Mouse (Mus musculus): ENCODE results near the gene Txn1. TPM values are rescaled to one million over a fixed set of nuclear protein-coding genes. Genes with fewer than 3 reads are reported as not detected.

The Txn1 gene
- polyA plus RNA-seq, 1 experiment from 2014 or later, result 453 TPM

GRCm38 (mm10) chr4:57930559-57931170 lies 25.5 kb downstream of the Txn1 start:
- no peaks in the 10 kb centered on the region for H3K9me3 ChIP-seq (ENCODE audit: control insufficient read depth, low read length)
- WGBS, result 82% methylated on average over 5 of the region's 5 CpGs
- no peak for DNase-seq (ENCODE audit: low spot score)
- H3K27ac ChIP-seq (replicated peaks; ENCODE audit: low read depth, low read length), result no peak overlapping the region
- ATAC-seq (ENCODE audit: insufficient number of reproducible peaks, low FRiP score, low TSS enrichment, low read depth), result no peak
- no peaks in the 10 kb centered on the region for H3K27me3 ChIP-seq (ENCODE audit: control insufficient read depth, insufficient read depth, low read length)
- H3K36me3 ChIP-seq (ENCODE audit: control insufficient read depth, insufficient read depth, low read length), result no peaks in the 10 kb centered on the region
- no peak overlapping the region for H3K4me2 ChIP-seq (ENCODE audit: low read depth, severe bottlenecking)
- no peak overlapping the region for H3K9ac ChIP-seq (ENCODE audit: low read length)
- no peaks in the 10 kb centered on the region for H3K4me1 ChIP-seq (ENCODE audit: control insufficient read depth, insufficient read depth, low read length)
- no peak overlapping the region for H3K4me3 ChIP-seq (ENCODE audit: low read depth, low read length)

GRCm38 (mm10) chr4:57927464-57928205 lies 28.6 kb downstream of the Txn1 start:
- H3K4me1 ChIP-seq (ENCODE audit: control insufficient read depth, insufficient read depth, low read length), result no peaks in the 10 kb centered on the region
- no peak overlapping the region for H3K27ac ChIP-seq (replicated peaks; ENCODE audit: low read depth, low read length)
- WGBS, result 19% methylated on average over 3 of the region's 3 CpGs
- H3K9ac ChIP-seq (ENCODE audit: low read length), result no peak overlapping the region
- no peak for ATAC-seq (ENCODE audit: insufficient number of reproducible peaks, low FRiP score, low TSS enrichment, low read depth)
- peak; percentile 25 for DNase-seq (ENCODE audit: low spot score)
- no peaks in the 10 kb centered on the region for H3K36me3 ChIP-seq (ENCODE audit: control insufficient read depth, insufficient read depth, low read length)
- no peaks in the 10 kb centered on the region for H3K9me3 ChIP-seq (ENCODE audit: control insufficient read depth, low read length)
- H3K4me2 ChIP-seq (ENCODE audit: low read depth, severe bottlenecking), result no peak overlapping the region
- H3K27me3 ChIP-seq (ENCODE audit: control insufficient read depth, insufficient read depth, low read length), result no peaks in the 10 kb centered on the region
- H3K4me3 ChIP-seq (ENCODE audit: low read depth, low read length), result no peak overlapping the region

- H3K4me3 ChIP-seq (ENCODE audit: low read depth, low read length), result no peak overlapping the region
- no peak for DNase-seq (ENCODE audit: low spot score)
- H3K27me3 ChIP-seq (ENCODE audit: control insufficient read depth, insufficient read depth, low read length), result no peaks in the 10 kb centered on the region
- H3K4me1 ChIP-seq (ENCODE audit: control insufficient read depth, insufficient read depth, low read length), result peaks cover 4% of the 10 kb centered on the region; the same call in 1 of the 2 replicates
- 83% methylated on average over 6 of the region's 6 CpGs for WGBS
- H3K36me3 ChIP-seq (ENCODE audit: control insufficient read depth, insufficient read depth, low read length), result no peaks in the 10 kb centered on the region
- no peak overlapping the region for H3K27ac ChIP-seq (replicated peaks; ENCODE audit: low read depth, low read length)
- ATAC-seq (ENCODE audit: insufficient number of reproducible peaks, low FRiP score, low TSS enrichment, low read depth), result no peak
- H3K9ac ChIP-seq (ENCODE audit: low read length), result no peak overlapping the region
- H3K9me3 ChIP-seq (ENCODE audit: control insufficient read depth, low read length), result no peaks in the 10 kb centered on the region
- H3K4me2 ChIP-seq (ENCODE audit: low read depth, severe bottlenecking), result no peak overlapping the region
Observed at GRCm38 (mm10) chr4:57924556-57925071, 31.6 kb downstream of the Txn1 start.

- WGBS, result 61% methylated on average over 5 of the region's 5 CpGs
- no peak overlapping the region for H3K4me2 ChIP-seq (ENCODE audit: low read depth, severe bottlenecking)
- no peaks in the 10 kb centered on the region for H3K27me3 ChIP-seq (ENCODE audit: control insufficient read depth, insufficient read depth, low read length)
- no peak overlapping the region for H3K27ac ChIP-seq (replicated peaks; ENCODE audit: low read depth, low read length)
- DNase-seq (ENCODE audit: low spot score) (no peak), ATAC-seq (ENCODE audit: insufficient number of reproducible peaks, low FRiP score, low TSS enrichment, low read depth) (no peak)
- H3K9me3 ChIP-seq (ENCODE audit: control insufficient read depth, low read length), result no peaks in the 10 kb centered on the region
- H3K9ac ChIP-seq (ENCODE audit: low read length), result no peak overlapping the region
- H3K36me3 ChIP-seq (ENCODE audit: control insufficient read depth, insufficient read depth, low read length), result no peaks in the 10 kb centered on the region
- no peak overlapping the region for H3K4me3 ChIP-seq (ENCODE audit: low read depth, low read length)
- peaks cover 4% of the 10 kb centered on the region; the same call in 1 of the 2 replicates for H3K4me1 ChIP-seq (ENCODE audit: control insufficient read depth, insufficient read depth, low read length)
Observed at GRCm38 (mm10) chr4:57922171-57922570, 34.0 kb downstream of the Txn1 start.

GRCm38 (mm10) chr4:57920522-57920921 lies 35.7 kb downstream of the Txn1 start:
- no peak overlapping the region for H3K27ac ChIP-seq (replicated peaks; ENCODE audit: low read depth, low read length)
- H3K4me3 ChIP-seq (ENCODE audit: low read depth, low read length), result no peak overlapping the region
- ATAC-seq (ENCODE audit: insufficient number of reproducible peaks, low FRiP score, low TSS enrichment, low read depth) (no peak), DNase-seq (ENCODE audit: low spot score) (no peak)
- H3K27me3 ChIP-seq (ENCODE audit: control insufficient read depth, insufficient read depth, low read length), result no peaks in the 10 kb centered on the region
- H3K4me2 ChIP-seq (ENCODE audit: low read depth, severe bottlenecking), result no peak overlapping the region
- no peaks in the 10 kb centered on the region for H3K36me3 ChIP-seq (ENCODE audit: control insufficient read depth, insufficient read depth, low read length)
- peaks cover 10% of the 10 kb centered on the region for H3K4me1 ChIP-seq (ENCODE audit: control insufficient read depth, insufficient read depth, low read length)
- WGBS, result 87% methylated on average over 1 of the region's 1 CpGs
- H3K9me3 ChIP-seq (ENCODE audit: control insufficient read depth, low read length), result no peaks in the 10 kb centered on the region
- no peak overlapping the region for H3K9ac ChIP-seq (ENCODE audit: low read length)

- H3K9me3 ChIP-seq (ENCODE audit: control insufficient read depth, low read length), result no peaks in the 10 kb centered on the region
- no peaks in the 10 kb centered on the region for H3K36me3 ChIP-seq (ENCODE audit: control insufficient read depth, insufficient read depth, low read length)
- H3K9ac ChIP-seq (ENCODE audit: low read length), result no peak overlapping the region
- peaks cover 4% of the 10 kb centered on the region; the same call in 1 of the 2 replicates for H3K27me3 ChIP-seq (ENCODE audit: control insufficient read depth, insufficient read depth, low read length)
- DNase-seq (ENCODE audit: low spot score) (peak; percentile 49), ATAC-seq (ENCODE audit: insufficient number of reproducible peaks, low FRiP score, low TSS enrichment, low read depth) (0 out of 2 replicates have a peak, but pooled peaks have one; percentile 16)
- H3K27ac ChIP-seq (replicated peaks; ENCODE audit: low read depth, low read length), result no peak overlapping the region
- peaks cover 13% of the 10 kb centered on the region for H3K4me1 ChIP-seq (ENCODE audit: control insufficient read depth, insufficient read depth, low read length)
- H3K4me3 ChIP-seq (ENCODE audit: low read depth, low read length), result no peak overlapping the region
- no peak overlapping the region for H3K4me2 ChIP-seq (ENCODE audit: low read depth, severe bottlenecking)
- 14% methylated on average over 8 of the region's 8 CpGs for WGBS
Observed at GRCm38 (mm10) chr4:57919494-57920423, 36.5 kb downstream of the Txn1 start.

GRCm38 (mm10) chr4:57916711-57917110 lies 39.5 kb downstream of the Txn1 start:
- no peak for ATAC-seq (ENCODE audit: insufficient number of reproducible peaks, low FRiP score, low TSS enrichment, low read depth)
- DNase-seq (ENCODE audit: low spot score), result no peak
- Histone ChIP-seq H3K27ac (replicated peaks; ENCODE audit: low read depth, low read length) (no peak overlapping the region), H3K9ac (ENCODE audit: low read length) (no peak overlapping the region), H3K4me2 (ENCODE audit: low read depth, severe bottlenecking) (no peak overlapping the region), H3K36me3 (ENCODE audit: control insufficient read depth, insufficient read depth, low read length) (no peaks in the 10 kb centered on the region), H3K9me3 (ENCODE audit: control insufficient read depth, low read length) (no peaks in the 10 kb centered on the region), H3K4me1 (ENCODE audit: control insufficient read depth, insufficient read depth, low read length) (peaks cover 13% of the 10 kb centered on the region), H3K27me3 (ENCODE audit: control insufficient read depth, insufficient read depth, low read length) (peaks cover 4% of the 10 kb centered on the region; the same call in 1 of the 2 replicates), H3K4me3 (ENCODE audit: low read depth, low read length) (no peak overlapping the region)
- 63% methylated on average over 4 of the region's 4 CpGs for WGBS

- WGBS, result 15% methylated on average over 9 of the region's 9 CpGs
- ATAC-seq (ENCODE audit: insufficient number of reproducible peaks, low FRiP score, low TSS enrichment, low read depth) (no peak), DNase-seq (ENCODE audit: low spot score) (peak; percentile 43)
- no peaks in the 10 kb centered on the region for H3K9me3 ChIP-seq (ENCODE audit: control insufficient read depth, low read length)
- H3K27ac ChIP-seq (replicated peaks; ENCODE audit: low read depth, low read length), result no peak within 1 kb of the TSS
- H3K4me1 ChIP-seq (ENCODE audit: control insufficient read depth, insufficient read depth, low read length), result peaks cover 13% of the 10 kb centered on the region
- no peak within 1 kb of the TSS for H3K4me3 ChIP-seq (ENCODE audit: low read depth, low read length)
- H3K9ac ChIP-seq (ENCODE audit: low read length), result no peak within 1 kb of the TSS
- peak within 1 kb of the TSS; percentile 29 for H3K4me2 ChIP-seq (ENCODE audit: low read depth, severe bottlenecking)
- no peaks in the 10 kb centered on the region for H3K36me3 ChIP-seq (ENCODE audit: control insufficient read depth, insufficient read depth, low read length)
- peaks cover 4% of the 10 kb centered on the region; the same call in 1 of the 2 replicates for H3K27me3 ChIP-seq (ENCODE audit: control insufficient read depth, insufficient read depth, low read length)
Observed at GRCm38 (mm10) chr4:57916201-57916661, 40.0 kb downstream of the Txn1 start, which contains the start of gene D630039A03Rik. TSS of gene D630039A03Rik (minus strand) at chr4:57916297.

Data from limb, embryonic 11.5 days (tissue).